Mouse (Mus musculus) brain, embryonic 14.5 days (tissue): ENCODE results near the gene Dgkg.

Experiments
- CTCF ChIP-seq: fragments of 200-500 bp; IDR thresholded peaks from 2 replicates; pipeline ENCODE4 v1.5.1; 2012; ENCODE audit warnings: inconsistent platforms, mild to moderate bottlenecking, moderate library complexity, borderline replicate concordance; ENCODE audit not compliant: insufficient read depth, insufficient read length; ENCODE audit errors: extremely low read depth
- POLR2A ChIP-seq: fragments of 200-500 bp; IDR thresholded peaks from 2 replicates; pipeline ENCODE4 v1.6.1; 2012; ENCODE audit warnings: mild to moderate bottlenecking, inconsistent platforms, borderline replicate concordance; ENCODE audit not compliant: poor library complexity, insufficient read depth, insufficient read length, severe bottlenecking; ENCODE audit errors: extremely low read depth

- TF ChIP-seq CTCF (no peak), POLR2A (no peak)
These were observed 30.8 kb upstream of the Dgkg start for GRCm38 (mm10) chr16:22687711-22688230.
